24 mouse cellular contexts compared by ENCODE assay signal in the genomic region with DNA sequence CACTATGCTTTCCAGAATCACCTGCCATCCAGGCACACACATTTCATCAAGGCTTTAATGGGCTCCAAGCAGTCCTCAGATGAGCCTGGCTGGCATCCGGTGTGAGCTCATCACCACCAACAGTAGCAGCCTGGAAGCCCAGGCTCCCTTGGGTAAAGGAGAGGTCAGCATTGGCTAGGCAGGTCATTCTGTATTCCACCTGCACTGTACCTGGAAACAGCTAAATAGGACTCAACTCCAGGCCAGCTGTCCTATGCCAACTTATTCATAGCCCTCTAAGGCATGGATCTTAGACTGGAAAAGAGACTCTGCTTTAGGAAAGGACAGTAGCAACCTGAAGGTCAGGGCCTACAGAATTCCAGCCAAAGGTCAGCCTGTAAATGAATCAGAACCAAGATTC.
A peak's percentile ranks its signal among the peaks of the same experiment; 100 is the strongest.
DNase-seq lines count a peak whose midpoint lies in the region; ATAC-seq lines count a peak whose summit lies in the region.
"Had no signal": no experiment of that assay in that cellular context is flagged by ENCODE, and none has a peak within 500 bp of the region (broad histone marks: within the 10 kb centered on the region; RNA-seq: fewer than 3 reads in every experiment).

No protein-coding gene starts in this region.

- H3K9ac ChIP-seq in forebrain, embryonic 13.5 days = no peak overlapping the region
- H3K9ac ChIP-seq: embryonic facial prominence, embryonic 13.5 days; embryonic facial prominence, embryonic 15.5 days had no signal

- peaks cover 46% of the 10 kb centered on the region for H3K4me1 ChIP-seq in forebrain, embryonic 10.5 days
- H3K4me1 ChIP-seq in forebrain, embryonic 13.5 days = peaks cover 16% of the 10 kb centered on the region
- H3K4me1 ChIP-seq: embryonic facial prominence, embryonic 13.5 days; embryonic facial prominence, embryonic 15.5 days had no signal

- H3K36me3 ChIP-seq in forebrain, embryonic 10.5 days (replicated peaks) = peaks cover 8% of the 10 kb centered on the region
- H3K36me3 ChIP-seq in forebrain, embryonic 13.5 days (ENCODE audit: poor library complexity, severe bottlenecking) = 0 out of 2 replicates have a peak, but pooled peaks cover 3% of the 10 kb centered on the region
- H3K36me3 ChIP-seq: embryonic facial prominence, embryonic 15.5 days had no signal

- no peaks in the 10 kb centered on the region for H3K9me3 ChIP-seq in forebrain, embryonic 10.5 days
- no peaks in the 10 kb centered on the region for H3K9me3 ChIP-seq in forebrain, embryonic 13.5 days (replicated peaks)
- H3K9me3 ChIP-seq: embryonic facial prominence, embryonic 13.5 days; embryonic facial prominence, embryonic 15.5 days; G1E had no signal

- no peak for ATAC-seq in forebrain, embryonic 13.5 days
- ATAC-seq: CD4-positive, CD25-positive, alpha-beta regulatory T cell, adult 4 months; forebrain, embryonic 14.5 days; forebrain, embryonic 16.5 days had no signal

- no peak overlapping the region for H3K4me2 ChIP-seq in forebrain, embryonic 13.5 days
- H3K4me2 ChIP-seq: embryonic facial prominence, embryonic 13.5 days; embryonic facial prominence, embryonic 15.5 days had no signal

- peak; percentile 28 to 85 for DNase-seq in adrenal gland, adult (ENCODE audit: inconsistent age in 2 of 2, low spot score in 1 of 2)
- no peak for DNase-seq in adrenal gland, postnatal 25 days
- peak; percentile 22 for DNase-seq in adrenal gland, postnatal 10 days
- DNase-seq in adrenal gland, adult 8-10 months = no peak
- no peak for DNase-seq in forebrain, embryonic 10.5 days (ENCODE audit: extremely low spot score, low spot score)
- peak; percentile 17 for DNase-seq in MN1 (ENCODE audit: low spot score)
- no peak for DNase-seq in right cerebral cortex, adult 18-20 months
- DNase-seq: B cell, adult 2 months; cerebellum, adult 11-12 months; cerebellum, adult 2 months; cerebellum, adult 9-10 months; cerebellum, postnatal 10 days; cerebellum, postnatal 36 days; embryo, embryonic 11 days; gastrocnemius, adult 2 months had no signal

- H3K27me3 ChIP-seq in forebrain, embryonic 10.5 days (ENCODE audit: poor library complexity, severe bottlenecking) = no peaks in the 10 kb centered on the region
- H3K27me3 ChIP-seq in forebrain, embryonic 13.5 days = no peaks in the 10 kb centered on the region
- H3K27me3 ChIP-seq: CH12.LX; embryonic facial prominence, embryonic 13.5 days; embryonic facial prominence, embryonic 15.5 days had no signal

- no peak overlapping the region for H3K4me3 ChIP-seq in forebrain, embryonic 10.5 days
- no peak overlapping the region for H3K4me3 ChIP-seq in forebrain, embryonic 13.5 days
- H3K4me3 ChIP-seq: embryonic facial prominence, embryonic 13.5 days; embryonic facial prominence, embryonic 15.5 days; erythroblast, embryonic 14.5 days; gastrocnemius, adult 2 months had no signal

- 85% methylated on average over 1 of the region's 1 CpGs for WGBS in forebrain, embryonic 10.5 days
- WGBS in forebrain, embryonic 13.5 days = 75% methylated on average over 1 of the region's 1 CpGs

- H3K27ac ChIP-seq in forebrain, embryonic 10.5 days = peak overlapping the region; percentile 79
- no peak overlapping the region for H3K27ac ChIP-seq in forebrain, embryonic 13.5 days
- H3K27ac ChIP-seq: embryonic facial prominence, embryonic 13.5 days; embryonic facial prominence, embryonic 15.5 days; gastrocnemius, adult 2 months had no signal

Comparison
In these comparisons a context has a peak if more than half of its experiments do, and no peak if none do; other contexts are left out.
1. DNase-seq: peak in adrenal gland, adult (2 of 2), adrenal gland, postnatal 10 days (single experiment) and MN1 (single experiment); none in adrenal gland, postnatal 25 days (single experiment), adrenal gland, adult 8-10 months (single experiment), forebrain, embryonic 10.5 days (single experiment) and right cerebral cortex, adult 18-20 months (single experiment).